Mouse (Mus musculus): ENCODE data around the gene Lsg1. TPM values are rescaled to one million over a fixed set of nuclear protein-coding genes. Genes with fewer than 3 reads are reported as not detected.
A peak's percentile ranks its signal among the peaks of the same experiment; 100 is the strongest.

The Lsg1 gene
- polyA plus RNA-seq, 1 experiment from 2014 or later: 87.0 TPM

GRCm38 (mm10) chr16:30554109-30554508 lies 33.3 kb downstream of the Lsg1 start:
- H3K9me3 ChIP-seq (replicated peaks; ENCODE audit: control insufficient read depth, low read length): no peaks in the 10 kb centered on the region; the same call in 1 of the 2 replicates
- DNase-seq (ENCODE audit: low spot score): no peak
- 93% methylated on average over 8 of the region's 8 CpGs for WGBS
- no peak overlapping the region for H3K4me2 ChIP-seq (ENCODE audit: low read depth, low read length)
- H3K9ac ChIP-seq (replicated peaks; ENCODE audit: low read length): no peak overlapping the region
- H3K4me3 ChIP-seq (ENCODE audit: low read depth, low read length): no peak overlapping the region
- no peaks in the 10 kb centered on the region for H3K4me1 ChIP-seq (ENCODE audit: control insufficient read depth, insufficient read depth, low read length)
- no peaks in the 10 kb centered on the region; the same call in 1 of the 2 replicates for H3K36me3 ChIP-seq (replicated peaks; ENCODE audit: control insufficient read depth, insufficient read depth, low read depth, low read length)
- no peaks in the 10 kb centered on the region for H3K27me3 ChIP-seq (ENCODE audit: control insufficient read depth, insufficient read depth, low read length)
- ATAC-seq (replicated peaks; ENCODE audit: insufficient number of reproducible peaks, low FRiP score, low TSS enrichment, low read depth): no peak
- H3K27ac ChIP-seq (replicated peaks; ENCODE audit: low read depth, low read length): no peak overlapping the region

GRCm38 (mm10) chr16:30552621-30553338 lies 34.6 kb downstream of the Lsg1 start:
- Histone ChIP-seq H3K9ac (replicated peaks; ENCODE audit: low read length) (no peak overlapping the region), H3K4me2 (ENCODE audit: low read depth, low read length) (no peak overlapping the region), H3K4me3 (ENCODE audit: low read depth, low read length) (no peak overlapping the region), H3K36me3 (replicated peaks; ENCODE audit: control insufficient read depth, insufficient read depth, low read depth, low read length) (no peaks in the 10 kb centered on the region), H3K27me3 (ENCODE audit: control insufficient read depth, insufficient read depth, low read length) (no peaks in the 10 kb centered on the region), H3K9me3 (replicated peaks; ENCODE audit: control insufficient read depth, low read length) (no peaks in the 10 kb centered on the region; the same call in 1 of the 2 replicates), H3K27ac (replicated peaks; ENCODE audit: low read depth, low read length) (no peak overlapping the region), H3K4me1 (ENCODE audit: control insufficient read depth, insufficient read depth, low read length) (no peaks in the 10 kb centered on the region)
- 45% methylated on average over 11 of the region's 11 CpGs for WGBS
- ATAC-seq (replicated peaks; ENCODE audit: insufficient number of reproducible peaks, low FRiP score, low TSS enrichment, low read depth) (no peak), DNase-seq (ENCODE audit: low spot score) (no peak)

- Histone ChIP-seq H3K36me3 (replicated peaks; ENCODE audit: control insufficient read depth, insufficient read depth, low read depth, low read length) (peaks cover 4% of the 10 kb centered on the region; the same call in 1 of the 2 replicates), H3K4me1 (ENCODE audit: control insufficient read depth, insufficient read depth, low read length) (no peaks in the 10 kb centered on the region), H3K9ac (replicated peaks; ENCODE audit: low read length) (peak within 1 kb of the TSS; percentile 92), H3K4me2 (ENCODE audit: low read depth, low read length) (peak within 1 kb of the TSS; percentile 74), H3K9me3 (replicated peaks; ENCODE audit: control insufficient read depth, low read length) (no peaks in the 10 kb centered on the region), H3K27ac (replicated peaks; ENCODE audit: low read depth, low read length) (no peak within 1 kb of the TSS), H3K4me3 (ENCODE audit: low read depth, low read length) (peak within 1 kb of the TSS; percentile 57), H3K27me3 (ENCODE audit: control insufficient read depth, insufficient read depth, low read length) (no peaks in the 10 kb centered on the region)
- DNase-seq (ENCODE audit: low spot score) (peak; percentile 64), ATAC-seq (replicated peaks; ENCODE audit: insufficient number of reproducible peaks, low FRiP score, low TSS enrichment, low read depth) (peak; percentile 67)
- 5% methylated on average over 14 of the region's 14 CpGs for WGBS
Measured at GRCm38 (mm10) chr16:30550748-30551192, 36.6 kb downstream of the Lsg1 start, which contains the start of gene Tmem44. TSS of gene Tmem44 (minus strand) at chr16:30550842.

- Histone ChIP-seq H3K4me2 (ENCODE audit: low read depth, low read length) (peak overlapping the region; percentile 74), H3K4me1 (ENCODE audit: control insufficient read depth, insufficient read depth, low read length) (no peaks in the 10 kb centered on the region), H3K9me3 (replicated peaks; ENCODE audit: control insufficient read depth, low read length) (no peaks in the 10 kb centered on the region), H3K4me3 (ENCODE audit: low read depth, low read length) (peak overlapping the region; percentile 57), H3K27me3 (ENCODE audit: control insufficient read depth, insufficient read depth, low read length) (no peaks in the 10 kb centered on the region), H3K9ac (replicated peaks; ENCODE audit: low read length) (peak overlapping the region; percentile 92), H3K27ac (replicated peaks; ENCODE audit: low read depth, low read length) (no peak overlapping the region), H3K36me3 (replicated peaks; ENCODE audit: control insufficient read depth, insufficient read depth, low read depth, low read length) (peaks cover 4% of the 10 kb centered on the region; the same call in 1 of the 2 replicates)
- ATAC-seq (replicated peaks; ENCODE audit: insufficient number of reproducible peaks, low FRiP score, low TSS enrichment, low read depth) (peak; percentile 89), DNase-seq (ENCODE audit: low spot score) (peak; percentile 87)
- WGBS: under 1% methylated on average over 63 of the region's 63 CpGs
Measured at GRCm38 (mm10) chr16:30549966-30550747, 37.2 kb downstream of the Lsg1 start.

GRCm38 (mm10) chr16:30549516-30549915 lies 37.9 kb downstream of the Lsg1 start:
- DNase-seq (ENCODE audit: low spot score) (no peak), ATAC-seq (replicated peaks; ENCODE audit: insufficient number of reproducible peaks, low FRiP score, low TSS enrichment, low read depth) (no peak)
- no peaks in the 10 kb centered on the region for H3K27me3 ChIP-seq (ENCODE audit: control insufficient read depth, insufficient read depth, low read length)
- peak overlapping the region; percentile 74 for H3K4me2 ChIP-seq (ENCODE audit: low read depth, low read length)
- H3K27ac ChIP-seq (replicated peaks; ENCODE audit: low read depth, low read length): no peak overlapping the region
- H3K9ac ChIP-seq (replicated peaks; ENCODE audit: low read length): peak overlapping the region; percentile 92; the same call in 1 of the 2 replicates
- WGBS: 81% methylated on average over 7 of the region's 7 CpGs
- no peaks in the 10 kb centered on the region for H3K9me3 ChIP-seq (replicated peaks; ENCODE audit: control insufficient read depth, low read length)
- H3K4me3 ChIP-seq (ENCODE audit: low read depth, low read length): peak overlapping the region; percentile 57
- H3K4me1 ChIP-seq (ENCODE audit: control insufficient read depth, insufficient read depth, low read length): no peaks in the 10 kb centered on the region
- peaks cover 4% of the 10 kb centered on the region; the same call in 1 of the 2 replicates for H3K36me3 ChIP-seq (replicated peaks; ENCODE audit: control insufficient read depth, insufficient read depth, low read depth, low read length)

- Histone ChIP-seq H3K9ac (replicated peaks; ENCODE audit: low read length) (no peak overlapping the region), H3K27me3 (ENCODE audit: control insufficient read depth, insufficient read depth, low read length) (no peaks in the 10 kb centered on the region), H3K4me3 (ENCODE audit: low read depth, low read length) (no peak overlapping the region), H3K4me2 (ENCODE audit: low read depth, low read length) (no peak overlapping the region), H3K27ac (replicated peaks; ENCODE audit: low read depth, low read length) (no peak overlapping the region), H3K36me3 (replicated peaks; ENCODE audit: control insufficient read depth, insufficient read depth, low read depth, low read length) (peaks cover 4% of the 10 kb centered on the region; the same call in 1 of the 2 replicates), H3K4me1 (ENCODE audit: control insufficient read depth, insufficient read depth, low read length) (no peaks in the 10 kb centered on the region), H3K9me3 (replicated peaks; ENCODE audit: control insufficient read depth, low read length) (no peaks in the 10 kb centered on the region)
- ATAC-seq (replicated peaks; ENCODE audit: insufficient number of reproducible peaks, low FRiP score, low TSS enrichment, low read depth) (no peak), DNase-seq (ENCODE audit: low spot score) (no peak)
- 89% methylated on average over 5 of the region's 5 CpGs for WGBS
Measured at GRCm38 (mm10) chr16:30548291-30548690, 39.1 kb downstream of the Lsg1 start.

- Histone ChIP-seq H3K36me3 (replicated peaks; ENCODE audit: control insufficient read depth, insufficient read depth, low read depth, low read length) (peaks cover 4% of the 10 kb centered on the region; the same call in 1 of the 2 replicates), H3K4me1 (ENCODE audit: control insufficient read depth, insufficient read depth, low read length) (no peaks in the 10 kb centered on the region), H3K27me3 (ENCODE audit: control insufficient read depth, insufficient read depth, low read length) (no peaks in the 10 kb centered on the region), H3K9ac (replicated peaks; ENCODE audit: low read length) (no peak overlapping the region), H3K4me3 (ENCODE audit: low read depth, low read length) (no peak overlapping the region), H3K27ac (replicated peaks; ENCODE audit: low read depth, low read length) (no peak overlapping the region), H3K4me2 (ENCODE audit: low read depth, low read length) (no peak overlapping the region), H3K9me3 (replicated peaks; ENCODE audit: control insufficient read depth, low read length) (no peaks in the 10 kb centered on the region)
- no peak for DNase-seq (ENCODE audit: low spot score)
- ATAC-seq (replicated peaks; ENCODE audit: insufficient number of reproducible peaks, low FRiP score, low TSS enrichment, low read depth): no peak
- WGBS: 91% methylated on average over 4 of the region's 4 CpGs
Measured at GRCm38 (mm10) chr16:30544693-30545092, 42.7 kb downstream of the Lsg1 start.

Data from embryonic facial prominence, embryonic 11.5 days (tissue).